ENCODE assay signal across 17 mouse cellular contexts in genomic region chr10:39219366-39219765, GRCm38 (mm10). TPM values are rescaled to one million over a fixed set of nuclear protein-coding genes. Genes with fewer than 3 reads are reported as not detected.
"Had no signal": no experiment of that assay in that cellular context is flagged by ENCODE, and none has a peak within 500 bp of the region (broad histone marks: within the 10 kb centered on the region; RNA-seq: fewer than 3 reads in every experiment).

No protein-coding gene starts in this region.

- H3K9me3 ChIP-seq: neural tube, embryonic 15.5 days had no signal

- H3K4me1 ChIP-seq: liver, embryonic 12.5 days; midbrain, embryonic 13.5 days; neural tube, embryonic 15.5 days had no signal

- H3K4me3 ChIP-seq: layer of hippocampus, adult 2 months; liver, embryonic 12.5 days; megakaryocyte, embryonic 14.5 days; midbrain, embryonic 13.5 days; myocyte; neural tube, embryonic 15.5 days had no signal

- H3K36me3 ChIP-seq: liver, embryonic 12.5 days; midbrain, embryonic 13.5 days; neural tube, embryonic 15.5 days had no signal

- DNase-seq: kidney, adult 18-20 months; kidney, postnatal 10 days; kidney, postnatal 4 days; left cerebral cortex, postnatal 4 days; lung, embryonic 14.5 days; lung, postnatal 10 days; right cerebral cortex, adult 18-20 months; thymus, adult 18-20 months; thymus, postnatal 14 days had no signal

- ATAC-seq: liver, embryonic 12.5 days; midbrain, embryonic 13.5 days had no signal

- H3K9ac ChIP-seq: liver, embryonic 12.5 days; lung, embryonic 14.5 days; midbrain, embryonic 13.5 days; neural tube, embryonic 15.5 days had no signal

- H3K27me3 ChIP-seq: liver, embryonic 12.5 days; megakaryocyte, embryonic 14.5 days; midbrain, embryonic 13.5 days; neural tube, embryonic 15.5 days had no signal

- H3K4me2 ChIP-seq: liver, embryonic 12.5 days; lung, embryonic 14.5 days; midbrain, embryonic 13.5 days; neural tube, embryonic 15.5 days had no signal

- H3K27ac ChIP-seq: layer of hippocampus, adult 2 months; liver, embryonic 12.5 days; macrophage; midbrain, embryonic 13.5 days; neural tube, embryonic 15.5 days had no signal

RNA-seq across cellular contexts. Expression of gene Ccn6, which starts 55.8 kb away (rescaled TPM):
- polyA plus RNA-seq: liver, embryonic 12.5 days; liver, embryonic 16.5 days; macrophage; myocyte had no signal
